Mouse (Mus musculus): ENCODE data around the gene Rapgef3.

DNA sequence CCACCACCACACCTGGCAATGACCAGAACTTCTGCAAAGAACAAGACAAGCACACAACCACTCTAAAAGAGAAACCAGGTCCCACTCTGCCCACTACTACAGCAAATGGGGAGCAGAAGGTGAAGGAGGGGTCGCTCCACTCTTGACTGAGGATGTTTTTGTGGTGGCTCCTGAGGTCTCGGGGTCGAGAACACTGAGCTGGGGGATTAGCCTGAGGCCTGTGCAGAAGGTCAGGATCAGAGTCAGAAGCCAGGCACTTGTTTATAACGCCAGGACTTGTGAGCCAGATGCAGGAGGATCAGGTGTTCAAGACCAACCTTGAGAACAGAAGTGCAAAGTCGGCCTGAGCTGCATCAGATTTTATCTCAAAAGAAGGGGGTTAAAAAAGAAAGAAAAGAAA is 40.3 kb downstream of the Rapgef3 start:
- TF ChIP-seq CTCF (IDR thresholded peaks at IDR 0.05; ENCODE audit: borderline replicate concordance, insufficient read depth, low read depth, low read length): no peak
- no peak for TF ChIP-seq POLR2A (IDR thresholded peaks at IDR 0.05; ENCODE audit: borderline replicate concordance, insufficient read depth, low read length)
